Mouse (Mus musculus): ENCODE measurements at regions not wholly inside any gene's neighbourhood (a gene's known extent, or its start where the extent isn't known, plus 50 kb on each side); places are given as distances from the start of the nearest gene placed in this dataset.

DNA sequence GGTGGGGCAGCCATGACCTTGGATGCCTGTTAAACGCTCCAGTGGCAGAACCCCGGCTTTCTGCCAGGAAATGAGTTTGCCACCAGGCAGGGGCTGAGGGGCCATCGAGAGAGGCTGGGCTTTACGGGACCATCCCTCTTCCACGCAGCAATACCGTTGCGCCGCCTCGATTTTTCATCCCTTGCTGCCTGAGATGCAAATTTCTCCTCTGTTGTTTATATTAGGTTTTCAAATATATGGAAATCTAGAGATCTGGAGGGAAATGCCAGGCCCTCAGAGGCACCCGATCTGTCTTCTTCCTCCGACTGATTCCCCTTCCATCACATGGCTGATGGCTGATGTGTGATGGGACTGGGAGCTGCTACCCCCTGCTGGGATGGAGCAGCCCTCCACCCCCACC is 234.4 kb downstream of the Gm26897 start:
- H3K27ac ChIP-seq (ENCODE audit: low read length) = no peak overlapping the region
- H3K36me3 ChIP-seq (ENCODE audit: insufficient read depth, low read length) = no peaks in the 10 kb centered on the region
- WGBS = 64% methylated on average over 11 of the region's 11 CpGs
- no peaks in the 10 kb centered on the region for H3K4me1 ChIP-seq (ENCODE audit: insufficient read depth, low read depth, low read length)
- H3K4me3 ChIP-seq (ENCODE audit: low read depth, low read length) = no peak overlapping the region
- ATAC-seq (no peak), DNase-seq (ENCODE audit: low spot score) (no peak)
- H3K9ac ChIP-seq (replicated peaks; ENCODE audit: low read depth) = no peak overlapping the region
- TF ChIP-seq EP300 (IDR thresholded peaks at IDR 0.05) (no peak), CTCF (IDR thresholded peaks at IDR 0.05) (no peak)
- H3K4me2 ChIP-seq (replicated peaks; ENCODE audit: low read depth, low read length) = no peak overlapping the region
- no peaks in the 10 kb centered on the region for H3K9me3 ChIP-seq (ENCODE audit: low read length)
- no peaks in the 10 kb centered on the region for H3K27me3 ChIP-seq (replicated peaks; ENCODE audit: insufficient read depth, low read length)

GRCm38 (mm10) chr5:111968701-111969100 is 235.0 kb downstream of the Gm26897 start:
- 57% methylated on average over 1 of the region's 1 CpGs for WGBS
- Histone ChIP-seq H3K4me2 (replicated peaks; ENCODE audit: low read depth, low read length) (no peak overlapping the region), H3K36me3 (ENCODE audit: insufficient read depth, low read length) (no peaks in the 10 kb centered on the region), H3K4me3 (ENCODE audit: low read depth, low read length) (no peak overlapping the region), H3K27ac (ENCODE audit: low read length) (no peak overlapping the region), H3K27me3 (replicated peaks; ENCODE audit: insufficient read depth, low read length) (no peaks in the 10 kb centered on the region), H3K9me3 (ENCODE audit: low read length) (no peaks in the 10 kb centered on the region), H3K4me1 (ENCODE audit: insufficient read depth, low read depth, low read length) (no peaks in the 10 kb centered on the region), H3K9ac (replicated peaks; ENCODE audit: low read depth) (no peak overlapping the region)
- DNase-seq (ENCODE audit: low spot score) (no peak), ATAC-seq (no peak)
- TF ChIP-seq EP300 (IDR thresholded peaks at IDR 0.05) (no peak), CTCF (IDR thresholded peaks at IDR 0.05) (no peak)

DNA sequence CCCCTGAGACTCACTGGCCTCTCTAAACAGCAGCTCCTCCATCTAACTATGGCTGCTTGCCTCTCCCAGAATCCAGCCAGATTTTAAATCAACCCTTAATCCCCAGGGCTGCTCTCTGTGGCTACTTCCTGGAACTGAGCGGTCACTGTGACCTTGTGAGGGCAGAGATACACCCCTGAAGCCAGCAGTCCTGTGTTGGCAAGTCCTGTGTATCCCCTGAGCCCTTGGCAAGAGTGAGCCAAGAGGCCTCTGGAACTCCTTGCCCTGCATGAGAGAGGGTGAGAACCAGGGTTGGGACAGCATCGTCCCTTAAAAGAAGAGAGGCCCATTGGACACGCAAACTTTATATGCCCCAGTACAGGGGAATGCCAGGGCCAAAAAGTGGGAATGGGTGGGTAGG is 237.5 kb downstream of the Gm26897 start:
- Histone ChIP-seq H3K27ac (ENCODE audit: low read length) (no peak overlapping the region), H3K4me1 (ENCODE audit: insufficient read depth, low read depth, low read length) (no peaks in the 10 kb centered on the region), H3K4me2 (replicated peaks; ENCODE audit: low read depth, low read length) (no peak overlapping the region), H3K36me3 (ENCODE audit: insufficient read depth, low read length) (no peaks in the 10 kb centered on the region), H3K9ac (replicated peaks; ENCODE audit: low read depth) (no peak overlapping the region), H3K27me3 (replicated peaks; ENCODE audit: insufficient read depth, low read length) (no peaks in the 10 kb centered on the region), H3K9me3 (ENCODE audit: low read length) (no peaks in the 10 kb centered on the region), H3K4me3 (ENCODE audit: low read depth, low read length) (no peak overlapping the region)
- DNase-seq (ENCODE audit: low spot score) = no peak
- no peak for ATAC-seq
- TF ChIP-seq EP300 (IDR thresholded peaks at IDR 0.05) (no peak), CTCF (IDR thresholded peaks at IDR 0.05) (no peak)
- WGBS = 76% methylated on average over 3 of the region's 3 CpGs

DNA sequence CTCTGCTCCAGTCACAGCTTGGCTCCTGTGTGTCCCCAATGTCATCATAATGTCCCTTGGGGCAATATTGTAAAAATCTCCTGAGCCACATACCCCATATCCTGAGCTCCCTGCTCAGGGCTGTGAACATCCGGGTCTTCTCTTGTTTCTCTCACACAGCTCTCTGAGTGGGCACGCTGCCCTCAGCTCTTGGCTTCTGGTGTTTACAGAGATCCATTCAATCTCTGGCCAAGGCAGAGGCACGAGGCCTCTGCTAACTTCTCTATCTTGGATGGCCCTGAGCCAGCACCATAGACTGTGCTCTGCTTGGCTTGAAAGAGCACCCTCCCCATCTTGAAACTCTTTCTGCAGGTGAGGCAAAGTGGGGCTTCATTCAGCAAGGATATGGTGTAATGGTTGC is 238.2 kb downstream of the Gm26897 start:
- H3K27ac ChIP-seq (ENCODE audit: low read length) = no peak overlapping the region
- no peaks in the 10 kb centered on the region for H3K36me3 ChIP-seq (ENCODE audit: insufficient read depth, low read length)
- H3K9me3 ChIP-seq (ENCODE audit: low read length) = no peaks in the 10 kb centered on the region
- H3K4me2 ChIP-seq (replicated peaks; ENCODE audit: low read depth, low read length) = no peak overlapping the region
- H3K4me1 ChIP-seq (ENCODE audit: insufficient read depth, low read depth, low read length) = no peaks in the 10 kb centered on the region
- no peak overlapping the region for H3K9ac ChIP-seq (replicated peaks; ENCODE audit: low read depth)
- H3K4me3 ChIP-seq (ENCODE audit: low read depth, low read length) = no peak overlapping the region
- TF ChIP-seq CTCF (IDR thresholded peaks at IDR 0.05) = no peak
- no peak for TF ChIP-seq EP300 (IDR thresholded peaks at IDR 0.05)
- ATAC-seq = no peak
- 46% methylated on average over 3 of the region's 3 CpGs for WGBS
- H3K27me3 ChIP-seq (replicated peaks; ENCODE audit: insufficient read depth, low read length) = no peaks in the 10 kb centered on the region
- no peak for DNase-seq (ENCODE audit: low spot score)

DNA sequence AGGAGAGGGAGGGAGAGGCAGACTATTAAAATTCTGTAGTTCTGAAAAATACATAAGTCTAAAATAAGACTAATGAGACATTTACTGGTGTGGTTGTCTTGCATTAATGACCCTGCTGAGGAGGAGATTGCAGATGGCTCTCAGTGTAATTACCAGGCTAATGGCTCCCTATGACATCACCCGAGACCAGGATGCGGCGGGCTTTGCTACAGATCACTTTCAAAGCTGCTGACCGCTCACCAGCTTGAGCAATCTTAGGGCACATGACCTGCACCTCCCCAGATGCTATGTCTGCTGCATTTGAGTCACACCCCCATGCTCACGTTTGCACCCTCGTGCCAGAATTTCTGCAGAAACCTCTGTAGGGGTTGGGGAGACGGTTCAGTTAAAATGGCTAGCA is 242.0 kb downstream of the Gm26897 start:
- Histone ChIP-seq H3K27ac (ENCODE audit: low read length) (no peak overlapping the region), H3K9me3 (ENCODE audit: low read length) (no peaks in the 10 kb centered on the region), H3K4me3 (ENCODE audit: low read depth, low read length) (no peak overlapping the region), H3K9ac (replicated peaks; ENCODE audit: low read depth) (no peak overlapping the region), H3K4me1 (ENCODE audit: insufficient read depth, low read depth, low read length) (no peaks in the 10 kb centered on the region), H3K27me3 (replicated peaks; ENCODE audit: insufficient read depth, low read length) (no peaks in the 10 kb centered on the region), H3K36me3 (ENCODE audit: insufficient read depth, low read length) (no peaks in the 10 kb centered on the region), H3K4me2 (replicated peaks; ENCODE audit: low read depth, low read length) (no peak overlapping the region)
- no peak for ATAC-seq
- no peak for DNase-seq (ENCODE audit: low spot score)
- 57% methylated on average over 7 of the region's 7 CpGs for WGBS
- TF ChIP-seq EP300 (IDR thresholded peaks at IDR 0.05) (no peak), CTCF (IDR thresholded peaks at IDR 0.05) (no peak)

DNA sequence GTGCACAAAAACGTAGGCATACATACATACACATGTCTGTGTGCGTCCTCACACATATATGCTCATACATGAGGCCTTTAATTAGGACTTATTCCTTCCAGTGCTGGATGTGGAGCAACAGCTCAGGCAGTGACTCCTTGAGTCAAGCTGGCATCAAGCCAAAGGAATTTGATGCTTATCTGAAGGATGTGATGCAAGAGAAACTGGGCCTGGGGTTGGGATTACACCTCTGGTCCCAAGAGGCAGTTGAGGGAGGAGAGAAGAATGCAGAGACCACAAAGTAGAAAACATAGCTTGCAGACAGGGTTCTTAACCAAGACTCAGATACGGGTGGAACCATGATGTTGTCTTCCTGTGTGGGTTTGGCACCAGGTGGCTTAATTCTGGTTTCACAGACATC is 245.9 kb downstream of the Gm26897 start:
- Histone ChIP-seq H3K9ac (replicated peaks; ENCODE audit: low read depth) (no peak overlapping the region), H3K36me3 (ENCODE audit: insufficient read depth, low read length) (no peaks in the 10 kb centered on the region), H3K27ac (ENCODE audit: low read length) (no peak overlapping the region), H3K4me3 (ENCODE audit: low read depth, low read length) (no peak overlapping the region), H3K27me3 (replicated peaks; ENCODE audit: insufficient read depth, low read length) (no peaks in the 10 kb centered on the region), H3K4me1 (ENCODE audit: insufficient read depth, low read depth, low read length) (no peaks in the 10 kb centered on the region), H3K4me2 (replicated peaks; ENCODE audit: low read depth, low read length) (no peak overlapping the region), H3K9me3 (ENCODE audit: low read length) (no peaks in the 10 kb centered on the region)
- no peak for ATAC-seq
- DNase-seq (ENCODE audit: low spot score) = peak; percentile 28
- TF ChIP-seq EP300 (IDR thresholded peaks at IDR 0.05) = no peak
- TF ChIP-seq CTCF (IDR thresholded peaks at IDR 0.05) = no peak
- 75% methylated on average over 3 of the region's 3 CpGs for WGBS

- ATAC-seq = no peak
- 79% methylated on average over 2 of the region's 2 CpGs for WGBS
- Histone ChIP-seq H3K9ac (replicated peaks; ENCODE audit: low read depth) (no peak overlapping the region), H3K4me1 (ENCODE audit: insufficient read depth, low read depth, low read length) (no peaks in the 10 kb centered on the region), H3K4me2 (replicated peaks; ENCODE audit: low read depth, low read length) (no peak overlapping the region), H3K27ac (ENCODE audit: low read length) (no peak overlapping the region), H3K9me3 (ENCODE audit: low read length) (no peaks in the 10 kb centered on the region), H3K4me3 (ENCODE audit: low read depth, low read length) (no peak overlapping the region), H3K27me3 (replicated peaks; ENCODE audit: insufficient read depth, low read length) (no peaks in the 10 kb centered on the region), H3K36me3 (ENCODE audit: insufficient read depth, low read length) (no peaks in the 10 kb centered on the region)
- DNase-seq (ENCODE audit: low spot score) = no peak
- no peak for TF ChIP-seq EP300 (IDR thresholded peaks at IDR 0.05)
- TF ChIP-seq CTCF (IDR thresholded peaks at IDR 0.05) = no peak
Measured at GRCm38 (mm10) chr5:111982106-111982505, 248.4 kb downstream of the Gm26897 start.
